Mouse (Mus musculus) MEL (cell line): Measurements from ENCODE around the gene Pomt1. TPM values are rescaled to one million over a fixed set of nuclear protein-coding genes. Genes with fewer than 3 reads are reported as not detected.

Experiments used
- DNase-seq: peaks from one replicate; pipeline ENCODE4 v3.0.0; 2011; ENCODE audit warnings: low read depth, low spot score
- H3K27ac ChIP-seq: 2 replicates; pipeline ENCODE4 v1.5.1; 2012; ENCODE audit warnings: low read depth, mild to moderate bottlenecking, control low read depth, low read length, moderate library complexity; ENCODE audit not compliant: control insufficient read depth
- H3K27me3 ChIP-seq, 2 experiments: fragments of 150-350 bp in 1 of 2; sonication (generic) in 1 of 2; 2 replicates each; pipeline ENCODE4 v1.6.1; 2012; ENCODE audit warnings: low read length in 2 of 2, mild to moderate bottlenecking in 2 of 2, improper control_type of control experiment in 1 of 2, moderate library complexity in 1 of 2; ENCODE audit not compliant: insufficient read depth in 2 of 2, control insufficient read depth in 1 of 2
- H3K36me3 ChIP-seq, 2 experiments: 2 replicates each; pipeline ENCODE4 v1.6.1; 2012 to 2014; ENCODE audit warnings: low read length in 2 of 2, improper control_type of control experiment in 1 of 2, inconsistent platforms in 1 of 2, mild to moderate bottlenecking in 1 of 2; ENCODE audit not compliant: insufficient read depth in 2 of 2, control insufficient read depth in 1 of 2
- H3K4me1 ChIP-seq, 2 experiments: fragments of 150-350 bp in 1 of 2; sonication (generic) in 1 of 2; 2 replicates each; pipeline ENCODE4 v1.6.1; 2012; ENCODE audit warnings: low read length in 2 of 2, improper control_type of control experiment in 1 of 2, mild to moderate bottlenecking in 1 of 2; ENCODE audit not compliant: insufficient read depth in 2 of 2, control insufficient read depth in 1 of 2
- H3K4me3 ChIP-seq, 2 experiments: fragments of 150-350 bp in 1 of 2; sonication (generic) in 1 of 2; 2 replicates each; pipeline ENCODE4 v1.5.1; 2012; ENCODE audit warnings: low read depth in 2 of 2, low read length in 2 of 2, mild to moderate bottlenecking in 2 of 2, moderate library complexity in 2 of 2, control low read depth in 1 of 2, improper control_type of control experiment in 1 of 2; ENCODE audit not compliant: control insufficient read depth in 1 of 2, insufficient read depth in 1 of 2
- H3K79me2 ChIP-seq: 2 replicates; pipeline ENCODE4 v1.6.1; 2012; ENCODE audit warnings: mild to moderate bottlenecking, low read length, moderate library complexity; ENCODE audit not compliant: control insufficient read depth, poor library complexity, insufficient read depth
- H3K9ac ChIP-seq: 2 replicates; pipeline ENCODE4 v1.6.1; 2012; ENCODE audit warnings: low read depth, mild to moderate bottlenecking, control low read depth, low read length, moderate library complexity; ENCODE audit not compliant: control insufficient read depth, poor library complexity, severe bottlenecking
- H3K9me3 ChIP-seq: fragments of 150-350 bp; sonication (generic); replicated peaks from 2 replicates; pipeline ENCODE4 v1.6.1; 2012; ENCODE audit warnings: mild to moderate bottlenecking, low read length, improper control_type of control experiment, moderate library complexity; ENCODE audit not compliant: insufficient read depth
- E2F4 ChIP-seq: IDR thresholded peaks from 2 replicates; pipeline ENCODE4 v1.6.1; 2011; ENCODE audit warnings: low read depth, low read length, improper control_type of control experiment, borderline replicate concordance
- GABPA ChIP-seq: IDR thresholded peaks from 2 replicates; pipeline ENCODE4 v1.6.1; 2012; ENCODE audit warnings: low read depth, mild to moderate bottlenecking, inconsistent platforms, low read length, improper control_type of control experiment, moderate library complexity
- HCFC1 ChIP-seq: IDR thresholded peaks from 2 replicates; pipeline ENCODE4 v1.6.1; 2012; ENCODE audit warnings: low read depth, mild to moderate bottlenecking, inconsistent platforms, low read length, improper control_type of control experiment, moderate library complexity
- MAX ChIP-seq: IDR thresholded peaks from 2 replicates; pipeline ENCODE4 v1.6.1; 2011; ENCODE audit warnings: low read length, improper control_type of control experiment
- MYC ChIP-seq: IDR thresholded peaks from 2 replicates; pipeline ENCODE4 v1.6.1; 2011; ENCODE audit warnings: low read depth, mild to moderate bottlenecking, low read length, improper control_type of control experiment, moderate library complexity
- NELFE ChIP-seq: IDR thresholded peaks from 2 replicates; pipeline ENCODE4 v1.6.1; 2011; ENCODE audit warnings: low read depth, low read length, improper control_type of control experiment
- POLR2AphosphoS2 ChIP-seq: IDR thresholded peaks from 2 replicates; pipeline ENCODE4 v1.6.1; 2011; ENCODE audit warnings: low read length, improper control_type of control experiment
- RAD21 ChIP-seq: IDR thresholded peaks from 2 replicates; pipeline ENCODE4 v1.6.1; 2011; ENCODE audit warnings: mild to moderate bottlenecking, low read depth, low read length, improper control_type of control experiment
- SIN3A ChIP-seq: IDR thresholded peaks from 2 replicates; pipeline ENCODE4 v1.6.1; 2012; ENCODE audit warnings: low read length, improper control_type of control experiment, inconsistent platforms
- TAL1 ChIP-seq: IDR thresholded peaks from 2 replicates; pipeline ENCODE4 v1.6.1; 2012; ENCODE audit warnings: mild to moderate bottlenecking, inconsistent platforms, low read length, moderate library complexity, mixed read lengths
- TBP ChIP-seq: IDR thresholded peaks from 2 replicates; pipeline ENCODE4 v1.8.0; 2011; ENCODE audit warnings: low read depth, low read length, improper control_type of control experiment
- TCF12 ChIP-seq: IDR thresholded peaks from 2 replicates; pipeline ENCODE4 v1.6.1; 2014; ENCODE audit warnings: low read depth, mild to moderate bottlenecking, inconsistent platforms, low read length, improper control_type of control experiment, moderate library complexity
- UBTF ChIP-seq: IDR thresholded peaks from 2 replicates; pipeline ENCODE4 v1.6.1; 2012; ENCODE audit warnings: low read depth, mild to moderate bottlenecking, inconsistent platforms, low read length, improper control_type of control experiment, moderate library complexity, borderline replicate concordance; ENCODE audit not compliant: insufficient read depth
- USF1 ChIP-seq: IDR thresholded peaks from 2 replicates; pipeline ENCODE4 v1.6.1; 2014; ENCODE audit warnings: low read depth, mild to moderate bottlenecking, inconsistent platforms, low read length, improper control_type of control experiment, moderate library complexity
- USF2 ChIP-seq, 2 experiments: IDR thresholded peaks; 2 replicates each; pipeline ENCODE4 v1.6.1; 2011 to 2012; ENCODE audit warnings: improper control_type of control experiment in 2 of 2, low read length in 2 of 2, borderline replicate concordance in 1 of 2, inconsistent platforms in 1 of 2, low read depth in 1 of 2, mild to moderate bottlenecking in 1 of 2; ENCODE audit not compliant: insufficient read depth in 1 of 2
- ZKSCAN1 ChIP-seq: IDR thresholded peaks from 2 replicates; pipeline ENCODE4 v1.6.1; 2012; ENCODE audit warnings: low read depth, mild to moderate bottlenecking, inconsistent platforms, low read length, improper control_type of control experiment, moderate library complexity
- ZNF384 ChIP-seq: IDR thresholded peaks from 2 replicates; pipeline ENCODE4 v1.6.1; 2012; ENCODE audit warnings: low read depth, mild to moderate bottlenecking, inconsistent platforms, low read length, improper control_type of control experiment
- polyA plus RNA-seq, 2 experiments: library from polyadenylated mRNA; stranded (reverse) in 1 of 2; unstranded in 1 of 2; fragments of >175 nt in 1 of 2; fragments of >200 nt in 1 of 2; gene quantifications; 2 replicates each; pipeline versions ENCODE4 v1.2.1 to v1.2.4; 2012; ENCODE audit warnings: low replicate concordance in 2 of 2, low read depth in 1 of 2; ENCODE audit not compliant: insufficient read length in 2 of 2, insufficient read depth in 1 of 2, missing spikeins in 1 of 2
- total RNA-seq: library from RNA; depleted of rRNA; stranded (reverse); fragments of 300-350 nt; gene quantifications from 2 replicates; pipeline ENCODE4 v1.2.3, GENCODE M21; 2012

Pomt1 gene
- total and polyA plus RNA-seq, 3 experiments: 34.2 to 42.8 TPM; not detected in 1

GRCm38 (mm10) chr2:32240591-32240990 lies 4.2 kb downstream of the Pomt1 start:
- H3K36me3 ChIP-seq: peaks cover 5 to 23% of the 10 kb centered on the region in 2 experiments; a peak in 3 of 4 replicates
- TF ChIP-seq NELFE (no peak), USF1 (no peak), GABPA (no peak), SIN3A (no peak), ZKSCAN1 (no peak), TCF12 (no peak), MYC (no peak), HCFC1 (no peak), RAD21 (no peak), ZNF384 (no peak), POLR2AphosphoS2 (no peak), E2F4 (no peak), TBP (no peak), TAL1 (no peak), USF2 (IDR thresholded peaks at IDR 0.05; ENCODE audit: borderline replicate concordance in 1 of 2, insufficient read depth in 1 of 2, low read depth in 1 of 2, low read length in 2 of 2) (no peak), MAX (no peak)

DNA sequence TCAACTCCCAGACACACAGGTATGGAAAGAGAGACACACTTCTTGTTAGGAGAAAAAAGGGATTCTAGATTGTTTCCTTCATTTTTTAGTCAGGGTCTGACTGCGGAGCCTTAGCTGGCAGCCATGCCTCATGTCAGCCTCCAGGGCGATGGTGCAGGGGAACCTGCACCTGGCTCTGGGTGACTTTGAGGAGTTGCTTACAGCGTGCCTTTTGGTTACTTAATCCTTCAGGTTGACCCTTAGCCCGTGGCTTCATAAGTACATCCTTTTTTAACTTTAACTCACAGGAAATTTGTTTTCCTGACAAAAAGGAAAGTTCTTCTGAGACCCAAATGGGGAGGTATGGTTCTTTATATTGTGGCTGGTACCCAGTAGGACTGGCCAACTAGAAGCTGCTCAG lies 6.6 kb downstream of the Pomt1 start:
- H3K4me1 ChIP-seq: peaks cover 11 to 15% of the 10 kb centered on the region in 2 experiments
- TF ChIP-seq E2F4: no peak
- TF ChIP-seq UBTF: no peak
- no peak overlapping the region for H3K9ac ChIP-seq
- no peak overlapping the region for H3K4me3 ChIP-seq
- no peak for DNase-seq
- H3K27ac ChIP-seq: no peak overlapping the region
- H3K9me3 ChIP-seq: no peaks in the 10 kb centered on the region
- no peaks in the 10 kb centered on the region for H3K79me2 ChIP-seq
- H3K36me3 ChIP-seq: peaks cover 8 to 17% of the 10 kb centered on the region in 2 experiments
- no peaks in the 10 kb centered on the region for H3K27me3 ChIP-seq

More at GRCm38 (mm10) chr2:32240591-32240990, 4.2 kb downstream of the Pomt1 start:
- Histone ChIP-seq H3K9ac (no peak overlapping the region), H3K4me1 (peaks cover 15 to 19% of the 10 kb centered on the region in 2 experiments), H3K27ac (no peak overlapping the region), H3K4me3 (no peak overlapping the region), H3K9me3 (no peaks in the 10 kb centered on the region), H3K79me2 (peaks cover 4% of the 10 kb centered on the region; the same call in 1 of the 2 replicates), H3K27me3 (no peaks in the 10 kb centered on the region)
- DNase-seq: no peak
